Mouse (Mus musculus): Measurements from ENCODE around the gene Ccdc92.

The Ccdc92 gene

DNA sequence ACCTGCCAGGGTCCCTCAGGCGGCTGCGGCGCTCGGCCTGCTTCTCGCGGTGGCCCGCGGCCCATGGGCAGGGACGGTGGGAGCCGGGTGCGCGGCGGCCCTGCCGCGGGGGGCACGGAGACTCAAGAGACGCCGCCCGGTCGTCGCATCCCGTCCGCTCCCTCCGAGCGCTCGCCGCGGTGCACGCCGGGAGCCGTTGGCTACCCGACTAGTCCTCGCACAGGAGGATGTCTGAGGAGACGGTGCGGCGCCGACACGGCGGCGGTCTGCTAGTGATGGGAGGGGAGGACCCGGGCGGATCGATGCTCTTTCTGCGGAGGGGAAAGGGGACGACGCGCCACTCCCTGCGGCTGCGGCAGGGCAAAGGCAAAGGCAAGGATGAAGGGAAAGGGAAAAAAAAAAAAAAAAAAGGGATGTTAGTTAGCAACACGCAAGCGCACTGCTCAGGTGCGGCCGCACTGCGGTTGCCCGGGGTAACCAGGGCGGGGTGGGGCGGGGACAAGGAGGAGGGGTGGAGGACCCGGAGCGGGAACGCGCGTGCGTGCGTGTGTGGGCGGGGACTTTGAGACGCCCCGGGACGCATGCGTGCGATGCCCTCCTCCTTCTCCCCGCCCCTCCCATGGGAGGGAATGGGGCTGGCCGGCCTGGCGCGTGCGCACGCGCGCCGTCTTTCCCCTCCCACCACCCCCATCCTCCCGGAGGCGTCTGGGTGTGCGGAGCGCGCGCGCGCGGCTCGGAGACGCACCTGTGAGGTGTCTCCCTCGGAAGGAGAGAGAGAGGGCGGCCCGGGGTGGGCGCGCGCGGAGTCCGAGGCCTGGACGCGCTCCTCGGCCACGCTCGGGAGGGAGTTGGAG, at the start of gene Ccdc92, which contains the start of gene Zfp664:
TSS of gene Ccdc92 (minus strand) at position 412 of the 854 bp plus-strand sequence.
TSS of gene Zfp664 (plus strand) at position 679 of the 854 bp plus-strand sequence.
- DNase-seq (ENCODE audit: low spot score), result peak; percentile 99

DNA sequence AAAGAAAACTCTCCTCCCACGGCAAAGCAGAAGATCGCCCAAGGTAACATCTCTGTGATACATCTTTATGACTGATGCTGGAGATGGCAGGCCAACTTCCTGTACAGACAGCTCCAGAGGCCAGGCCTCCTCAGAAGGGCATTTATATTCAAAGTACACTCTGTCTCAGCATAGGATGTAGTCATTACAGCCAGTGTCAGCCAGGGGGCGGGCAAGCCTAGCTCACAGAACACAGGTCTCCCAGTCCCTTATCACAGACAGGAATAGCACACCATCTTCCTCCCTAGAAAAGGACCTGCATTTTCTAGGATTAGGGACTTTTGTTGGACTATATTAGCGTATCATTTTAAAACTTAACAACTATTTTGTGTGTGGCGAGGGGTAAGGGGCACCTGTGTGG, 46.6 kb upstream of the Ccdc92 start:
- DNase-seq (ENCODE audit: low spot score), result peak; percentile 90

DNA sequence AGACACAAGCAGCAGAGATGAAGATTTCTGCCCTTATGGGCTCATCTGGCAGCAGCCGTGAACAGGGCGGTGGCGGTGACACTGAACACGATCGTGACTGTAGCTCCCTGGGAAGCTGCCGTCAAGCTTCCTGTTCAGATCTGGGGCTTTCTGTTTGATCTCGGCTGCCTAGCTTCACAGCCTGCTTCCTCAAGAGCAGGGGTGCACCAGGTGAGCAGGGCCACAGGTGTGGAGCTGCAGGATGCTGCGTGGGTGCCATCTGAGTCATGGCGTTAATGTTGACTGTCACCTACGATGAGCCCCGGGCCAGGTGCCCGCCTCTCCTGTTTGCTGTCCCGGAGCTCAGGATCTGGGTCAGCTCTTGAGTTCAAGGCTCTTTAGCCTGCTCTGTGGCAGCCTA, 44.7 kb upstream of the Ccdc92 start:
- no peak for DNase-seq (ENCODE audit: low spot score)

DNA sequence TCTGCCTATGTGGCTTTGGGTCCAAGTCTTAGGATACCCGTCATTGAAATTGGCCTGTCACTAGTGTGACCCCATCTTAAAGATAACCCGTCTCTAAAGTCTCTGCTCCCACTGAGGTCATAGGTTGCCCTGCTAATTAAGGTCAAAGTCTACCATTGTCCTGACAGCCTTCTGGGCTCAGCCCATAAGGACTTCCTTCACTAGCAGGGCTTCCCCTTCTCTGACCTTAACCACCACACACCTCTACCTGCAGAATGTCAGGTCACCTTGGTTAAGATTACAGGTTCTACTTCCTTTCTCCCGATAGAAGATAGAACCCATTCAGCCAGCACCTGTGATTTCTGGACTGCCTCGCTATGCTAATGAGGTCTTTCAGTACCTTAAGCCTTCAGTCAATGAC, 41.6 kb upstream of the Ccdc92 start:
- no peak for DNase-seq (ENCODE audit: low spot score)

DNA sequence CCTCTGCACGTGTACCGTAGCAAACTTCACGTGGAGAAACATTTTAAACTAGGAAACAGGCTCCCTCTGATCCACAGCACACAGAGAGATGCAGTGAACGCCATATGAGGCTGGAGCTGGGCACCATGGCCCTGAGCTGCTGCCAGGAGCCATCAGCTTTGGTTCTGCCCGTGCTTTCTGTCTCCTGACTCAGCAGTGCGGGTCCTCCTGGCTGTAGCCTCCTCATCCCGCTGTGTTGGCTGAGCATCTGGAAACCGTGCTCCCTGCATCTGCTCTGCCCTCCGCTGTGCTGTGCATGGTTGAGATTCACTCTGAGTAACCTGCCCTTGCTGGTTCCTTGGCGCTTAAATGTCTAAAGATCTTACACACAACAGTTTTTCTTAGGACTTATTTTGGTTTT, 40.0 kb upstream of the Ccdc92 start:
- no peak for DNase-seq (ENCODE audit: low spot score)

DNA sequence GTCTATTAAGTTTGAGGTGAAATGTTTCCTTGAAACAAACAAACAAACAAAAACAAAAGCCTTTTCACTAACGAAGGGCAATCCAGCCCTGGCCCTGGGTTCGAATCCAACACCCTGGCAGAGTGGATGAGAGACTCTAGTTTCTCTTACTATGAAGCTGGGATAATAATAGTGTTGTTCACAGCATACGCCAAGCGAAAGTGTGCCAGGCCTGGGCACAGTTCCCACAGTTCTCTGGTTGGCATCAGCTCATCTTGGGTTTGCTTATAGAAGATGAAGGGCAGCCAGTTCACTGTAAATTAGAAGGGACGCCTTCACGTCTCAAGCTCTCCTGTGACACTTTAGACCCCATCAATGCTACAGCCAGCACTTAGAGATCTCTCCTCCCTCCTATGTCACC, 39.5 kb upstream of the Ccdc92 start:
- DNase-seq (ENCODE audit: low spot score), result no peak

DNA sequence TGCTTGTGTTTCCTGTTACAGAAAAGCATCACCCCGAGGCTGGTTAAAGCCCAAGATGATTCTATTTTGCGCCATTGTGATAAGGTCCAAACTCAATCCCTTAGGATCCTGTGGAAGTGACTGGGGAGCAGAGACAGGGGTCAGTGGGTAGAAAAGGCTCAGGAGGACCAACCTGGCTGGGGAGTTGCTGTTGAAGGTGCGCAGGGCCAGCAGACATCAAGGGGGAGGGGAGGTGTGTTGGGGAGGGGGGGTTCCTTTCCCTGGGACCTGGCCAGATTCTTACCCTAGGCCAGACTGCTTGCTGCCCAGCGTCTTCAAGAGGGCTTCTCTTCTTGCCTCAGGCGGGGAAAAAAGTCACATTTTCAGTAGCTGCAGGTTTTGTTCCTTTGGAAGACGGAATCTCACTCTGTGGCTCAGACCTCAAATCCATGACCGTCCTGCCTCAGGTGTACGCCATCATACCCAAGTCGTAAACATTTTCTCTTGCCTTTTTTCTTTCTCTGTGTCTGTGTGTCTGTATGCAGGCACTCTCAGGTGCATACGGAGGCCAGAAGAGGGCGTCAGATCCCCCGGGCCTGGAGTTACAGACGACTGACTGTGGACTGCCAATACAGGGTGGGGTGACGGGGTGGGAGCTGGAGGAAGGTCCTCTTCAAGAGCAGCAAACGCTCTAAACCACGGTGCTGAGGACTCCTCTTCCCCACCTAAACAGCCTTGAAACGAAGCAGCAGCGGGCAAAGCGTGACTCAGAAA, 38.7 kb upstream of the Ccdc92 start:
- no peak for DNase-seq (ENCODE audit: low spot score)

DNA sequence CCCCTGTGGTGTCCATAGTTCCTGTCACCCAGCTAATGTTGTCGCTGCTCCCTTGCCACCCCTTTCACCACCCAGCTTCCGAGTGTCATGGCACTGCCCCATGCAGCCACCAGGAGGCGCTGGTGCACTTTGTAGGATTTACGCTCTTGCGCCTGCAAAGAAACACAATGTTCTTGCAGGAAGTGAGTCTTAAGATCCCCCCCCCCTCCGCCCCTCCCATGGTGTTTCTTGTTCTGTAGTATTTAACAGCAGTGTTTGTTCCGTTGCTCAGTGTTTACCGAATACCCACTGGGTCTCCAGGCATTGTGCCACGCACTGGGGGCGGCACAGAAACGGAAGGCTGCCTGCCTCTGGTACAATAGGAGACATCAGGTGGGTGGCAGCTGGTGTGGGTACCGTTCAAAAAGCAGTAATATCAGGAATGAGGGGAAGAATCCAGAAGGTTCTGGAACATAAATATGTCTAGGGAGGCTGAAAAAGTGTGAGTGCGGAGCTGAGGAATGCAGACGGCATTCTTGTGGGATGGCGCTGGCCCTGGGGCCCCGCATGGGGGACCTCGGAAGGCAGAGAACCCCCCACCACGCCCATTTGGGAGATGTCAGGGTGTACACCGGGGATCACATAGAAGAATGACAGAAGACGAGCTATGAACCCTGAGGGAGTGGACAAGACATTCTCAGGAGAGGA, 37.9 kb upstream of the Ccdc92 start:
- peak; percentile 87 for DNase-seq (ENCODE audit: low spot score)

DNA sequence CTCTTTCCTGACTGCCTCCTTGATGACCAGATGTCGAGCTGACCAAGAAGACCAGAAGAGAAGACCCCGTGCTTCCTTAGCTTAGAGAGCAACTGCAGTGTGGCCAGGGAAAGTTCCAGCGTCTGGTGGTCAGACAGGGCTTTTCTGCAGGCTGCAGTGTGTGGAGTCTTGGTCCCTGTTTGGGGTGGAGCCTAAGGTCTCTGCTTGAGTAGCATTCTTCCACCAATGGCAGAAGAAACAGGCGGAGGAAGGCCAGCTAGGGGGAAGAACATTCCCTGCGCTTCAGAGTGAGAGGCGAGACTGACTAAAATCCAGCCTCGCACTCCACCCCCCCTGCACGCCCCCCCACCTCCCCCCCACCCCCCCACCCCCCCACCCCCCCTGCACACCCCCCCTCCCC, 33.9 kb upstream of the Ccdc92 start:
- DNase-seq (ENCODE audit: low spot score), result no peak

DNA sequence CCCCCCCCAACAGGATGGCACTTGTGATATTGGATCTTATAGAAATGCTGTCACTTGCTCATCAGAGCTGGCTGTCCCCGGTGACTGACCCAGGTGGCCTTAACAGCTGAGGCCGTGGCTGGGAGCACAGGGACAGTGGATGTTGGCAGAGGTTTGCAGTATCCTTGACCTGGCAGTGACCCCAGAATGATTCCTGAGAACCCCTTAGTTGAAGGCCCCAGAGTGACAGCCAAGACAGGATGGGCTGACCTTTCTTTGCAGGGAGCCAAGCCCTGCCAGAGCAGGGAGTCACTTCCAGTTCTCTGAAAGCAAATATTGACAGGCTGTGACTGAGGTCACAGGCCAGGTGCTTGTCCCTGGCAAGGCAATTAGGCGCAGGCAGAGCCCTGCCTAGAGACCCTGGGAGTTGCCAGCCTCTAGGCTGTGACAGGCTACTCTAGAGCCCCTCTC, 29.7 kb upstream of the Ccdc92 start:
- DNase-seq (ENCODE audit: low spot score), result no peak

DNA sequence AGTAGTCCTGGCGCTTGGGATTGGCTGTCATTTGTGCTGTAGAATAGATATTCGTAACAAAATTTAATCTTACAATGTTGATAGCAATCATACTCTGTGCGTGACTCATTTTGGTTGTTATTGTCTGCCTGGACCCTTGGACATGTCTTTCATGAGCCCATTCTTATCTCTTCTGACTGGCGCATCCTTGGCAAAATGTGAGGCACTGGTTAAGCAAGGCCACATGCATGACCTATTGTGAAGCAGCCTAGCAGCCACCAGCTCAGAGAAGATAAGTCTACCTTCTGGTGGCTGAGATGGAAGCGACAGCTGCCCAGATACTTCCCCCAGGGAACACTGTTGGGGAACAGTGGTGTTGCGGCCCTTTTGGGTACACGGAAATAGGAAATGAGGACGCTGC, 26.4 kb upstream of the Ccdc92 start:
- DNase-seq (ENCODE audit: low spot score), result no peak

DNA sequence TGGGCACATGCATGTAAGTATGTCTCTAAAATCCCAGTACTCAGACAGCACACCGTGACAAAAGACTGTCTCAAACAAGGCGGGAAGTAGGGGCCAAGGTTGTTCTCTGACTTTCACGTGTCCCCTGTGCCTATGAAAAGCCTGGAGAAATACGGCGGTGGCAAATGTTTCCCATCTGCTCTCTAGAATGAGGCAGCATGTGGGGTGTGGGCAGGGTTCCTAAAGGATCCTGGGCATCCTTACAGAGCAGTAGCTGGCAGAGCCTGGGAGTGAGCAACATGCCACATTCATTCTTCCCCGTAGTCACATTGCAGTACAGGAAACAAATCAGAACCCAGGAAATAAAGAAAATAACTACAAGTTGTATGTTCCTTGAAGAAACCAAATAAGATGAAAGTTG, 21.7 kb upstream of the Ccdc92 start:
- DNase-seq (ENCODE audit: low spot score), result no peak

DNA sequence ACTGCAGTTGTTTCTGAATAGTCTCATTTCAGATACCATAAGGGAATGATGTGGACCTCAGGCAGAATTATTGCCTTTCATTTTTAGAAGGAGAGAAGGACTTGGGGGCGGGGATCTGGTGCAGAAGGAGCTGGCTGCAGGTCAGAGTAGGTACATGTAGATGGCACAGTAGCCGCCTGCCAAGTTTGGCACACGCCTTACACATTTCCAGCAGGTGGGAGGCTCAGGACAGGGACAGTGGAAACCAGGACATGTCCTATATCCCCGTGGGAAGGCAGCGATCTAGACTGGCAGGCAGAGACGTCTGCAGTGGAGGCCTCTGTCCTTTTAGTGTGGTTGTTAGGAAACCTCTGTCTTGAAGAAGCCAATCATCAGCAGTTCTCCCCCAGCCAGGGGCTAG, 17.6 kb upstream of the Ccdc92 start:
- DNase-seq (ENCODE audit: low spot score), result no peak

DNA sequence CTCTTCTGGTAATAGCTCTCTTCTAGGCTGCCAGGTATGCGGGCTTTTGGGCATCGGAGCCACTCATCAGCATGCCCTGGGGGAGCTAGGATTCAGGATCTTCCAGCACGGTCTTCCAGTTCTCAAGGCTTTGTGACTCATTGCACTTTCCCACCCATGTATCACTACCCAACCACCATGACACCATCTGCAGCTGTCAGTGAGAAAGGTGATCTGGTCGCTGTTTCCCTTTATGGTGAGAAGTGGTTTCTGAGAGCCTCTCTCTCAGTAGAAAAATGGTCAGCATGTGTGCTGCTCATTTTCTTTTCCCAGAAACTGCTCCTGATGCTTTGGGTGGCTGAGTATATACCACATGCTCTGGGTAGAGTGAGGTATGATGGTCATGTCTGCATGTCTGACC, 17.0 kb upstream of the Ccdc92 start:
- no peak for DNase-seq (ENCODE audit: low spot score)

DNA sequence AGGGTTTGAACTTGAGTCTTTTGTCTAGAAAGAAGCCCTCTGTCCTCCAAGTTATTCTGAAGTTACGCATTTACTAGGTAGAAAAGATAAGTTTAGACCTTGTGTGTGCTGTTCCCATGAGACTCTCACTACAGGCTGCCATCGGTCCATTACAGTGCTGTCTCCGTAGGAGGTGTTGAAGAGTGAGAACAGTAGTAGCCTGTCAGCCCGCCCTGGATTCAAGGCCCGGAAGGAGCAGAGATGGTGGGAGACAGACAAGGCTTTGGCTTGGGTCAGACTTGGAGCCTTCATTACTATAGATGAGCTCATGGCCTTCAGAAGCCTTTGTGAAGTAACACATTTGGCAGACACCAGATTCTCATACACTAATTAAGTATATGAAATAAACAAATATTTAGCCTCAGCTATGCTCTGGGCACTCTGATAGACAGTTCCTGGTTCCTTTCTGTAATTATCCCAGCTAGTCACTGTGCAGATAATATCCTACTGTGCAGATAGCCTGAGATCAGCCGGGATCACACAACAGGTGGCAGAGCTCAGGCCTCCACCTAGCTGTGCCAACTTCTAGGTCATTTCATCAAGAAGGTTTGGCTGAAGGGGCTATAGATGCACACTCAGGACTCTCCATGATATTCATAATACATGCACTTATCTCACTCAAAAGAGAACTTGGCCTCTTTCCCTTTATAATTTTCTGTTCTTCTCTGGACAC, 11.8 kb upstream of the Ccdc92 start:
- no peak for DNase-seq (ENCODE audit: low spot score)

DNA sequence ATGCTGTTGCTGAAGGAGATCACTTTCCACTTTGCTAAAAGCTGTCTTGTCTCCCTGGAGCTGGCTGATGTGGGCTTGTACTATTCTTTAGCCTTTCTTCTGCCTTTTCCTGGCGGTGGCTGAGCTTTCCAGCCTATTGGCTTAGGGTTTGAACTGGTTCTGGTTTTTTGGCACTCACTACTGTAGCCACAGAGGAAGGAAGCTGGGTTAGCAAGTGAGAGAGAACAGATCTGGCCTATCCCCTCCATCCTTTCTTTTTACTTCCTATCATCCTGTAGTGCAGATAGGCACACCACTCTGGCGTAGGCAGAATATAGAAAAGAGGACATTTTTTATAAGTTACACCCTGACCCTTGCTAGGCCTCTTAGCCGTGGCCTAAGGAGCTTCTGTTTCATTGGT, 10.9 kb upstream of the Ccdc92 start:
- no peak for DNase-seq (ENCODE audit: low spot score)

DNA sequence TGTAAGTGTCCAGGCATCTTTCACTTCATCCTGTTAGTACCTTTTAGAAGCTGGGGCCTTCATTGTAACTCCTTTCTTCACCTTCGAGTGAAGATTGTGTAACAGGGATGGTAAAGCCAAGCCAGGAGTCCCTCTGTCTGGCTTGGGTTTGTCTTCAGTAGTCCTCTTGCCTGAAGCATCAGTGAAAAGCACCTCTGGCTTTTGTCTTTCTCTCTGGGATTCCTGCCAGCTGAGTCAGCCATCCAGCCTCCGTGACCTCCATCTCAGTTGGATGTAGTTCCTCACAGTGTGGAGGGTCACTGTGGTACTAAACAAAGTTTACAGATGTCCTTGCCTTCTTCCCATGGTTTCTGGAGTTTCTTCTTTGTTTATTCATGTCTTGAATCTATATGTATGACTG, 9.8 kb upstream of the Ccdc92 start:
- DNase-seq (ENCODE audit: low spot score), result no peak

DNA sequence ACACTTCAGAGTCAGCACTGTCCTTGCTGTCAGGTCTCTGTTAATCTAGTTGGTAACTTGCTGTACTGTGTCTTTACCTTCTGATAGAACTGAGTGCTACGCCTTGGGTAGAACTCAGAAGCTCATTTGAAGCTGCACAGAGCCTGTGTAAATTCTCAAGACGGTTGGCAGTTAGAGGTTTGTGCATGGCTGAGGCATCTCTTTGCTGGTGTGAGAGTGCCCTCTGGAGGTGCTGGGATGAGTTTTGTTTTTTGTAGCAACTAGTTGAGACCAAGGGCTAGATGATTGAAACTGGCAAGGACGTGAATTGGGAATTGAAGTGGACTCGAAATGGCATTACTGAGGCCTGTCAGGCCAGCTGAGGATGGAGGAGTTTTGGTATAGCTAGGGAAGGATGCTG, 6.8 kb upstream of the Ccdc92 start:
- peak; percentile 80 for DNase-seq (ENCODE audit: low spot score)

DNA sequence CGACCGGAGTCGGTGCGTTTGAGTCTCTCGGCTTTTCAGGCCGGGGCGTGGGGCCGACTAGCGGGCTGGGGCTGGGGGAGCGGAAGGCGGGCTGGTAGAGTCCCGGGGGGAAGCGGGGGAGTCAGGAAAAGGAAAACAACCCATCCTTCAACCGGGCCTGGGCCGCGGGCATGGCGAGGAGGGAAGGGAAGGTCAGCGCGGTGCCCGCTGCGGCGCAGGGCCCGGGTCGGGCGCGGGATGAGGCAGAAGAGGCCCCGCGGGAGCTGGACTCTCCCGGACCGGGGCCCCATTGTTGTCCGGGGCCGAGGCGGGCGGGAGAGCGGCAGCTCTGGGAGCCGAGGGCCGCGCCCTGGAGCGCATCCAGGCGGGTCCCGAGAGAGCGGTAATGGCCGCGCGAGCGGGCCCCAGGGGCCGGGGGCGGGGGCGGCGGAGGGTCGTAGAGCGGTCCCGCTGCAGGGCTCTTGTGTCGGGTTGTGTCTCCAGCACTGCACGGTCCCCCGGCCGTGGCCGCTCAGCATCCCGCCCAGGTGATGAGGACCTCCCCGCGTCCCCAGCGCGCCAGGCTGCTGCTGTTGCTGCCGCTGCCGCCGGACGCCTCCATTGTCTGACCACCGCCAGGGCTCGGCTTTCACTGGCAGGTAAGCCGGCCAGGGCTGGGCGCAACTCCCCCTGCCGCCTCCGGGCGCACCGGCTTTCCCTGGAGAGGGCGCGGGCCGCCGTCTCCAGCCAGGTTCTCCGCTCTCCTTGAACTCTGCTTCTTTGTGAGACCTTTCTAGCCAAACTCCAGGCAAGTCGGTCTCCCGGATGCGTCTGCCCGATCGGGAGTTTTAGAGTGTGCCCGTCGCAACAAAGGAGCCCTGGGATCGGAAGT, 882 bp upstream of the Ccdc92 start:
- DNase-seq (ENCODE audit: low spot score), result peak; percentile 57

DNA sequence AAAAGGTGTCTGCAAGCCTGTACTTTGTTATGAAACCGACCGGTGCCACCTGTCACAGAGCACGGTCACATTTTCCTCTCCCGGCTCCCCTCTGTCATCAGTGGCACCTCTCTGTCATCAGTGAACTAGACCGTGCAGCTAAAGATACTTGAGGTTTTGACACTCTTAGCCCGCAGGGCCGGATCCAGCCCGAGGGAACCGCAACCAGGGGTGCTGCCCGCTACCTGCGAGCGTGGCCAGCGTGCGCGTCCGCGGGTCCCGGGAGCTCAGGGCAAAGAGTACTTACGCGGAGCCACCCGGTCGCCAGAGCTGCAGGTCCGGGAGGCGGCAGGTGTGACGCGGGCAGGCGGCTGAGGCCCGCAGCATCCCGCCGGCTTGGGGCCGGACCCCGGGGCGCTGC, 761 bp downstream of the Ccdc92 start:
- peak; percentile 20 for DNase-seq (ENCODE audit: low spot score)

DNA sequence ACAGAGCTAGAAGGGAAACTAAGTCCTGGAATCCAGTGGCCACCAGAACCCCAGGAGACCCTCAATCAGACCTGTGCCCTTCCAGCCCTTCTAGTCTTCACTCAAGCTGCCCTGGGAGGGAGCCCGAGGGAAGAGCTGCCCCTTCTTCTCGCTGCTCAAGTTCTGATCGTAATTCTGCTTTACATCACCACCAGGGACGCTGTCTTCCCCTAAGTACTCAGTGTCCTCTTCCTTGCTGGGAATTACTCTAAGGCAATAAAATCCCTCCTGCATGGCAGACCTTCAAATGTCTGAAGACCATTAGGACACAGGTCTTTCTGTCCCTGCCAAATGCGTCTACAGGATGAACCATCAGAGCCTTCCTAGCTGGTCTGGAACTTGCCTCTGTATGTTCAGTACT, 2.2 kb downstream of the Ccdc92 start:
- DNase-seq (ENCODE audit: low spot score), result peak; percentile 73

Data from retina, embryonic 14.5 days (tissue).